Mouse (Mus musculus): ENCODE results near the gene Stpg1. TPM values are rescaled to one million over a fixed set of nuclear protein-coding genes. Genes with fewer than 3 reads are reported as not detected.

The Stpg1 gene
- polyA plus RNA-seq, 1 experiment, result 1.8 TPM

DNA sequence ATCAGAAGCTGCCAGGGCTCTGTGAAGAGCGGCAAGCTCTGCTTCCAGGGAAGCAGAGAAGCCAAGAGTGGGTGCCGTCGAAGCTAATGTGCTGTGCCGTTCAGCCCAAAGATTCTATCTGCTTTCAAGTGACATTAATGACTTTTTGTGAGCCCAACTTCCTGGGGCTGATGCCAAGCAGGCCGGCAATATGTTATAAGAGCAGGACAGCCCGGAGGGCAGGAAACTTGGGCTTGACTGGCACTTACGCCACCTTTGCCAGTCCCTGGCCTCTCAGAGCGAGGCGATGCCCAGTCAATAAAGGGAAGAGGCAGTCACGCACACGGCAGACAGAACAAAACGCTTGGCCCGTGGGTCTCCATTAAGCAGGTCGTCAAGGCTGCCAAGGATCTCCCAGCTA, 53.0 kb downstream of the Stpg1 start:
- Histone ChIP-seq H3K4me3 (ENCODE audit: low read depth, low read length) (no peak overlapping the region), H3K9ac (ENCODE audit: low read depth, poor library complexity, severe bottlenecking) (no peak overlapping the region), H3K27me3 (ENCODE audit: control insufficient read depth, insufficient read depth, low read length, poor library complexity, severe bottlenecking) (no peaks in the 10 kb centered on the region), H3K9me3 (replicated peaks; ENCODE audit: control insufficient read depth, insufficient read depth, low read length, poor library complexity, severe bottlenecking) (no peaks in the 10 kb centered on the region), H3K4me1 (ENCODE audit: control insufficient read depth, insufficient read depth, low read length) (peaks cover 39% of the 10 kb centered on the region), H3K27ac (ENCODE audit: insufficient read depth, low read length) (peak overlapping the region; percentile 46; the same call in 1 of the 2 replicates), H3K36me3 (ENCODE audit: control insufficient read depth, insufficient read depth, low read length, poor library complexity, severe bottlenecking) (no peaks in the 10 kb centered on the region)
- TF ChIP-seq POLR2A (IDR thresholded peaks at IDR 0.05; ENCODE audit: insufficient read depth, low read length), result no peak

DNA sequence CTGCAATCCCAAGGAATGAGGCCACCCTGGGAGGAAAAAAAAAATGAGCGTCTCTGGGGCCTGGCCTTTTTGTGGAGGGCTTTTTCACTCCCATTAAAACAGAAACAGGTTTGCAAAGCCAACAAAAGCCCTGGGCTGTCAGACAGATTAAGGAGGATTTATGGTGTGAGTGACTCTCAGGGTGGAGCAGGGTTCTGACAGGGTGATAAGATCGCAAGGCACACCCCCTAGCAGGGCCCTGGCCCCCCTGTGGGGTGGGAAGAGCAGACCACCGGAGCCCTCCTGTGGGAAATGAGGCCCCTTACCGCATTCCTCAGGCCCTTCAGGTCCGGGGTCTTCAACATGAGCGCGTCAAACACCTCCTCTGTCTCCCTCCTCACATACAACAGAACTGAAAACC, 53.5 kb downstream of the Stpg1 start:
- Histone ChIP-seq H3K9ac (ENCODE audit: low read depth, poor library complexity, severe bottlenecking) (peak overlapping the region; percentile 7; the same call in 1 of the 2 replicates), H3K4me3 (ENCODE audit: low read depth, low read length) (no peak overlapping the region), H3K4me1 (ENCODE audit: control insufficient read depth, insufficient read depth, low read length) (peaks cover 39% of the 10 kb centered on the region), H3K27ac (ENCODE audit: insufficient read depth, low read length) (peak overlapping the region; percentile 46; the same call in 1 of the 2 replicates), H3K27me3 (ENCODE audit: control insufficient read depth, insufficient read depth, low read length, poor library complexity, severe bottlenecking) (no peaks in the 10 kb centered on the region), H3K36me3 (ENCODE audit: control insufficient read depth, insufficient read depth, low read length, poor library complexity, severe bottlenecking) (no peaks in the 10 kb centered on the region), H3K9me3 (replicated peaks; ENCODE audit: control insufficient read depth, insufficient read depth, low read length, poor library complexity, severe bottlenecking) (no peaks in the 10 kb centered on the region)
- TF ChIP-seq CTCF (IDR thresholded peaks at IDR 0.05; ENCODE audit: low read depth, low read length), result no peak

DNA sequence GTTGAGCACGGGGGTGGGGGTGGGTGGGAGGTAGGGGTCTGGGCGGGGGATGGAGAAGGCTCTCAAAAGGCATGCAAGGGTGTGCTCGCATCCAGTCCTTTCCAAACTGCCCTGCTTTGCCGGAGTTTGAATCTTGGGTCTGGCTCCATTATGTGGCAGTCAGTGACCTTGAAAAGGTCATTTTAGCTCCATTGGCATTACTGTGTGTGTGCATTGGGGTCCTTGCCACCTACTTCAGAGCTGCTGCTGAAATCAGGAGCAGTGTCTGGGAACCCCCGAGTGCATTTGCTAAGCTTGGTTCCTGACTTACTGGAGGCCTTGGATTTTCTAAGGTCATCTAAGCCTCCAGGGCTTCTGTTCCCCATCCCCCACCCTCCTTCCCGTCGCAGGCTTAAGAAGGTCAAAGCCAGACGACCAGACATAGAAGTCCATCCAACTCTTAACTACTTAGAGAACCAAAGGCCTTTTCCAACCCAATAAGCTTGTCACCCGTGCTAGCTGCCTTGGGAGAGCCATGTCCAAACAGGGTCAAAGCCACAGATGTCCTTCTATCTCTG, 54.0 kb downstream of the Stpg1 start:
- Histone ChIP-seq H3K36me3 (ENCODE audit: control insufficient read depth, insufficient read depth, low read length, poor library complexity, severe bottlenecking) (no peaks in the 10 kb centered on the region), H3K27me3 (ENCODE audit: control insufficient read depth, insufficient read depth, low read length, poor library complexity, severe bottlenecking) (no peaks in the 10 kb centered on the region), H3K9me3 (replicated peaks; ENCODE audit: control insufficient read depth, insufficient read depth, low read length, poor library complexity, severe bottlenecking) (no peaks in the 10 kb centered on the region), H3K27ac (ENCODE audit: insufficient read depth, low read length) (peak overlapping the region; percentile 66), H3K4me1 (ENCODE audit: control insufficient read depth, insufficient read depth, low read length) (peaks cover 39% of the 10 kb centered on the region), H3K4me3 (ENCODE audit: low read depth, low read length) (no peak overlapping the region), H3K9ac (ENCODE audit: low read depth, poor library complexity, severe bottlenecking) (peak overlapping the region; percentile 7; the same call in 1 of the 2 replicates)
- TF ChIP-seq EP300 (IDR thresholded peaks at IDR 0.05; ENCODE audit: insufficient read depth, low read depth, low read length) (peak; percentile 84), POLR2A (IDR thresholded peaks at IDR 0.05; ENCODE audit: insufficient read depth, low read length) (no peak), CTCF (IDR thresholded peaks at IDR 0.05; ENCODE audit: low read depth, low read length) (no peak)

- Histone ChIP-seq H3K27me3 (ENCODE audit: control insufficient read depth, insufficient read depth, low read length, poor library complexity, severe bottlenecking) (no peaks in the 10 kb centered on the region), H3K9ac (ENCODE audit: low read depth, poor library complexity, severe bottlenecking) (no peak overlapping the region), H3K4me3 (ENCODE audit: low read depth, low read length) (no peak overlapping the region), H3K9me3 (replicated peaks; ENCODE audit: control insufficient read depth, insufficient read depth, low read length, poor library complexity, severe bottlenecking) (no peaks in the 10 kb centered on the region), H3K36me3 (ENCODE audit: control insufficient read depth, insufficient read depth, low read length, poor library complexity, severe bottlenecking) (no peaks in the 10 kb centered on the region), H3K27ac (ENCODE audit: insufficient read depth, low read length) (peak overlapping the region; percentile 3; the same call in 1 of the 2 replicates), H3K4me1 (ENCODE audit: control insufficient read depth, insufficient read depth, low read length) (peaks cover 39% of the 10 kb centered on the region)
- TF ChIP-seq EP300 (IDR thresholded peaks at IDR 0.05; ENCODE audit: insufficient read depth, low read depth, low read length), result no peak
- TF ChIP-seq CTCF (IDR thresholded peaks at IDR 0.05; ENCODE audit: low read depth, low read length), result no peak
- no peak for TF ChIP-seq POLR2A (IDR thresholded peaks at IDR 0.05; ENCODE audit: insufficient read depth, low read length)
Observed at GRCm38 (mm10) chr4:135549323-135549722, 54.7 kb downstream of the Stpg1 start.

- H3K27ac ChIP-seq (ENCODE audit: insufficient read depth, low read length), result no peak overlapping the region
- H3K4me1 ChIP-seq (ENCODE audit: control insufficient read depth, insufficient read depth, low read length), result peaks cover 8% of the 10 kb centered on the region
- TF ChIP-seq CTCF (IDR thresholded peaks at IDR 0.05; ENCODE audit: low read depth, low read length), result no peak
- no peak for TF ChIP-seq POLR2A (IDR thresholded peaks at IDR 0.05; ENCODE audit: insufficient read depth, low read length)
- TF ChIP-seq EP300 (IDR thresholded peaks at IDR 0.05; ENCODE audit: insufficient read depth, low read depth, low read length), result no peak
- H3K27me3 ChIP-seq (ENCODE audit: control insufficient read depth, insufficient read depth, low read length, poor library complexity, severe bottlenecking), result no peaks in the 10 kb centered on the region
- H3K4me3 ChIP-seq (ENCODE audit: low read depth, low read length), result no peak overlapping the region
- H3K9ac ChIP-seq (ENCODE audit: low read depth, poor library complexity, severe bottlenecking), result no peak overlapping the region
- no peaks in the 10 kb centered on the region for H3K9me3 ChIP-seq (replicated peaks; ENCODE audit: control insufficient read depth, insufficient read depth, low read length, poor library complexity, severe bottlenecking)
- H3K36me3 ChIP-seq (ENCODE audit: control insufficient read depth, insufficient read depth, low read length, poor library complexity, severe bottlenecking), result no peaks in the 10 kb centered on the region
Observed at GRCm38 (mm10) chr4:135563794-135564193, 69.2 kb downstream of the Stpg1 start.

DNA sequence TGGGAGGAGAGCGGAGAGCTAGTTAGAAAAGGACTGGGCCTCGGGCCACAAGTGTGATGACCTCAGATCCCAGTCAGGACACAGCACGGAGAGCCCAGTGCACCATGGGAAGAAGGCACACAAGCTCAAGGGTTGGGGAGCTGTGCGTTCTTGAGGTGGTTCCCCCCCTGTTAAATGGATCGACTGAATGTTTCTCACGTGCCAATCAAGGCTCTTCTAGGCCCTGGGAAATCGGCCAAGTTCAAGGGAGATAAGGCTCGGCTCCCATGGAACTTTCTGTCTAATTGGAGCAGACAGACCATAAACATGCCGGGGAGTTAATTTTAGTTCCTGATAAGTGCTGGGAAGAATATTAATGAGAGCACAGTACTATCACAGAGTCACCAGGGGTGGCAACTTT, 70.8 kb downstream of the Stpg1 start:
- peaks cover 8% of the 10 kb centered on the region for H3K4me1 ChIP-seq (ENCODE audit: control insufficient read depth, insufficient read depth, low read length)
- no peaks in the 10 kb centered on the region for H3K36me3 ChIP-seq (ENCODE audit: control insufficient read depth, insufficient read depth, low read length, poor library complexity, severe bottlenecking)
- H3K27me3 ChIP-seq (ENCODE audit: control insufficient read depth, insufficient read depth, low read length, poor library complexity, severe bottlenecking), result no peaks in the 10 kb centered on the region
- H3K27ac ChIP-seq (ENCODE audit: insufficient read depth, low read length), result no peak overlapping the region
- H3K9me3 ChIP-seq (replicated peaks; ENCODE audit: control insufficient read depth, insufficient read depth, low read length, poor library complexity, severe bottlenecking), result no peaks in the 10 kb centered on the region
- TF ChIP-seq POLR2A (IDR thresholded peaks at IDR 0.05; ENCODE audit: insufficient read depth, low read length) (no peak), CTCF (IDR thresholded peaks at IDR 0.05; ENCODE audit: low read depth, low read length) (no peak), EP300 (IDR thresholded peaks at IDR 0.05; ENCODE audit: insufficient read depth, low read depth, low read length) (no peak)
- H3K9ac ChIP-seq (ENCODE audit: low read depth, poor library complexity, severe bottlenecking), result no peak overlapping the region
- H3K4me3 ChIP-seq (ENCODE audit: low read depth, low read length), result no peak overlapping the region

Measured in ES-Bruce4 (cell line).